Mouse (Mus musculus) left cerebral cortex, adult 9 months (tissue): ENCODE data around the gene Negr1.
"Not testable (repeated sequence)": the region's sequence is repeated elsewhere in the genome, so short reads cannot be mapped to it uniquely, and the experiment has no call there.

Source experiments
- DNase-seq, 2 experiments: peaks; one replicate each; pipeline ENCODE4 v3.0.0; 2022; ENCODE audit warnings: low spot score in 2 of 2

The Negr1 gene

DNA sequence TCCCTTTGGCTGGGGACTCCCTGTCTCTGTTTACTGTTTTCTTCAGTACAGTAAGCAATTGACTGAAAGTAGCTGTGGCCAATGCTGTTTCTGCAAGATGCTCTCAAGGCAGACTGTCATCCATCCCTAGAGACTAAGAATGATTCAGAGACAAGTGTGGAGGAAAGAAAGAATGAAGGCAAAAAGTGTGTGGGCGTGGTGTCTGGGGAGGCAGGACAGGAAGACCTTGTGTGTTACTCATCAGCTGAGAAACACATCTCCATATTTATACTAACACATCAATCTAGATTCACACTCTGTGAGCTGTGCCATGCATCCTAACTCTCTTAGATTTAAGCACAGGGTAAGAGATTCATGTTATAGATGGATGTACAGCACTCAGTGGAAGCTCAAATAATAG is 431.2 kb downstream of the Negr1 start:
- DNase-seq: peak in 1 of 2 experiments; percentile 20

DNA sequence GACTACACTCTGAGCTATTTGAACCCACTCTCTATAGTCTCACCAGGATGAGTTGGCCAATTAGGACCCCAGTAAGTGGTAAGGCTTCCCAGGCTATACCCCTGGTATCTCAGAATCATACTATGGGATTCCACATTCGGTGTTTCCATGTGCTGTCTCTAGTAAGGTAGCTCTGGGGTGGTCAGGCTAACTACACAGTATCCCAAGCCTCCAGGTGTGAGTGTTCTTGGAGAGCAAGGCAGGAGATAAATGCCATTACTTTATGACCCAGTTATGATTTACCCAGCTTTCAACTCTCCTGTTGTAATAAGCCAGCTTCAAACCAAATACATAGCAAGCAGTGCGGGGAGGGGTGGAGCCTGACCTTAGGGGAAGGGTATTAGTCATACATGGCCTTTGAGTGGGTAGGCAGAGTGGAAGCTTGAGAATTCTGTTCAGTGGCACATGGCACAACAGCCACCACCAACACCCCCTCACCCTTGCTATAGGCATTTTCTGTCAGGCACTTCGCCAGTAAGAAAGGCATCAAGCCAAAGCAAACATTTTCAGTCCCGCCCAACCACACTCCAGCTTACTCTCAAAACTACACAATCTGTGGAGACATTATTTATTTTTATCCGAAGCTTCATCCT is 437.7 kb downstream of the Negr1 start:
- DNase-seq: peak in 1 of 2 experiments; percentile 57

DNA sequence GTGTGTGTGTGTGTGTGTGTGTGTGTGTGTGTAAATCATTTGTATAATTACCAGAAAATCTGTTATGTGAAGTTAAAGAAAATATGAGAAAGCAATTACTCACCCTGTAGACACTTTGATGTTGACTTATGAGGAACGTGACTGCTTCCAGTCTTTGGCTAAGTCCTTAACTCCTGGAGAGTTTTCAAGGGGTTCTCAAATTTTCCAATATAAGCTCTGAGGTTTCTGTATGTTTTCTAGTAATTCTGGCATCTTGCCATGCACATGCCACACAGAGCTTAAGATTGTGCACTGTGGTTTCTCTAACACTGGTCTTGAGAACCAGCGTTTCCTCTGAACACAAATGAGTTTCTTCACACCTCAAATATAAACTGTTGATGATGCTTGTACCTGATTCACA is 460.0 kb downstream of the Negr1 start:
- no peak for DNase-seq

DNA sequence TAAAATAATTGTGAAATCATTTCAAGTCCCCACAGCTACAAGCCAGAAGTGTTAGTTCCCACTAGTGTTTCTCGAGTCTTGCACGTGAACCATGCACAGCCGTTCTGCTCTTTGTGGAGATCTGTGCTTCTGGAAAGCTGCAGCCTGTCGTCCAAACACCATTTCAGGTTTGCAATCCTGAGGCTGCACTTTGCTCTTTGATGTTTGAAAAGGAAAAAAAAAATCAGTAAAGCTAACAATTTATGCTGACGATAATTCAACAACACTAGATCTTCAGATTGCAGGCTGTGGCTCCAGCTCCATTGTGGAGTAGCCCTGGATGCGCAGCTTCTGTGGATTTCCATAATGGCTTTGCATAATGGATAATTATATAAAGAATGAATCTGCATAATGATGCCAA is 463.0 kb downstream of the Negr1 start:
- no peak for DNase-seq

DNA sequence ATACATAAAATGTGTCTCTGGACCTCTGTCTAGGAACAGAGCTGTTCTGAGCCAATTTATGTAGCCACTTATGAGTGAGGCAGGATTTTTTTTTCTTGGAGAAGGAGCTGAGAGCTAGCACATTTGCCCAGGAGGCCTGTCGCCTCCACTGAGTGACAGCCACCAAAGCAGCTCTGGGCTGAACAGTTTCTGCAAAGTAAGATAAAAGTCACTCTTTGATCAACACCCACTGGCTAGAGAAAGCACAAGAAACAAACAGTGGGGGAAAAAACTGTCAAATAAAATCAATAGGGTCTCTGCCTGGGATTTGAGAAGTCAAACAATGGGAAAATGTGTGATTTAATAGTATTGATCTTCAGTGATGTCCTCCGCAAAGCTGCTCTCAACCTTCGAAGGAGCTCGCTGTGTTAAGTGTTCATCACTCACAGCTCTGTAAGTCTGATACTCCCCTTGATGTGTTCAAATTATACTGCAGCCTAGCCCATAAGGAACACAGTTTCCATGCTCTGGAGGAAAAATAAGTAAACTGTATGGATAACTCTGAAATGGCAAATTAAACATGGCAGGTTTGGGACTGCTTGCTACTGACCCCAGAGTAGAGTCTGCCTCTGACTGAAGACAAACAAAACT is 470.0 kb downstream of the Negr1 start:
- DNase-seq: no peak

DNA sequence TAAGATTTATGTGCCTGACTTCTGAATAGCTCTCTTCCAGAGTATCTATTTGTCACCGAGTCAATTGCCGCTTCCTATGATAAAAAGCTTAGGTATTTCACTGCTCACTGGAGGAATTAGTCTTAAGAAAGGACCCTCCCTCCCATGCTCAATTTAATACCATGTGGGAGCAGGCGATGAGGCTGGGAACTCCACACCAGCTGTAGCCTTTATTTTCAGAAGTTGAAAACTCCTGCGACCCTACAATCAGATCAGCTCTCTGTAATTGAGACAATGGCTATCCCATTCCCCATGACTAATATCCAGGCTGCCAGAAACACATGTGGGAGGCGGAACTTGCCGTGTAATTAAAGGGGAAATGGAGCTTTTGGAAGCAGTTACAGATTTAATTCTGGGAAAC is 474.4 kb downstream of the Negr1 start:
- DNase-seq: peak in 1 of 2 experiments; percentile 27

DNA sequence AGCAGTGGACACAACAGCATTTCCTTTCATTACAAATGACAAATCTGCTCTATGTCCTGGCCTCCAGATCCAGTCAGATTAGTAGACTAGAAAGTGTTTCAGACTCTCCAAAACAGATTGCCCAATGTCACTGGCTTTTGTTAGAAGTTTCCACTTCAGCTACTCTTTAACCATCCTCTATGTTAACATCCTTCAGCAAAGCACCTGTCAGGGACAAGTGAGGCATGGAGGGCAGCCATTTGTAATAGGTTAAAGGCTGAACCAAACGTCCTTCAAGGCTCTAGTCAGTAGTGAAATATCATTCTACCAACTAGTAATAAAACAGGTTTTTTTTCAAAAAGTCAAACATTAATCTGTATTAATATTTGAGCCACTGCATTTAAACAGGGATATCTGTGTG is 475.0 kb downstream of the Negr1 start:
- no peak for DNase-seq

DNA sequence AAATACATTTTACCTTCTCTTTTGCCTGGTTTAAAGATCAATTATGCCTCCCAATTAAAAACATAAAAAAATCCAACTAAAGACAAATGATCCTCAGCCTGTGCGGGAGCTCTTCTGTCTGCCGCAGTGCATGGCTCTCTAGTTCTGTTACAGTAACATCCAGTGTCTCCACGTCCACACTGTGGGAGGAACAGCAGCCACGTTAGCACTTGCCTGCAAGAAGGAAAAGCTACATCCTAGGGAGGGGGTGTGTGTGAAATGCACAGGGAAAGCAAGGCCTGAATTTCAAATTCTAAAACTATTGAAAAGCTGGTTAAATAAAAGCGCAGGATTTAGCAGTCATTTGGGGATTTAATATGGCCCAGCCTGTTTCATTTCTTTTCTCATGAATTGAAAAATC is 479.0 kb downstream of the Negr1 start:
- DNase-seq: peak; percentile 23 to 54

DNA sequence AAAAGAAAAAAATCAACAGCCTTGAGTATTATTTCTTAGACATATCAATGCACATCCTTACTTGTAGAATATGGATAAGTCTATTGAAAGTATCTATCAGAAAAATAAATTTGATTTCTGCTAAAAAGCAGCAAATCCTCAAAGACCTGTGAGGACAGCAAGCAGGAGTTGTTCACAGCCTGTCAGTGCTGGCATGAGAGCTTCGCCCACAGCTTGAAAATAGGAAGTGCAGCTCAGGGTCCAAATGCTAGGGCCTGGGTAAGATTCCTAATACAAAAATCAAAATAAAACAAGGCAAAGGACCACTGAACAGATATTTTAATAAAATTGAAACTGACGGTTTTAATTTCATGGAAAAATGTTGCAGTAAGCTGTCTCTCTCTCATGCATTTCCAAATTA is 483.0 kb downstream of the Negr1 start:
- DNase-seq: no peak

DNA sequence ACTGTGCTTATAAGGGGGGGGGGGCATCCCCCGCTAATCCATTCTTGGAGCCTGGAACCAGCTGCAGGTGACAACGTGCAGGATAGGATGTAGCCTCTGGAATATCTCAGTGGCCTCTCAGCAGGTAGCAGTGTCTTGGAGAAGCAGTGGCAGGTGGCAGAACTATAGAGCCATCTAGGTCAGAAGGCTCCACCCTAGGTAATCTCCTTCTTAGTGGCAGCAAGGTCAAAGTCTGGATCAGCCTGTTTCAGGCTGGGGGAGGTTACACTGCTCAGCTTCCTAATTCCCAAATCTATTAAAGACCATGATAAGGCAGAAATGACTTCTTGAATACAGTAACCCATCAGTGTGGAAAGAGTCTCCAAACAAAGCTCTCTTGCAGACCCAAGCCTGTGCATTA is 502.8 kb downstream of the Negr1 start:
- not testable (repeated sequence) for DNase-seq

DNA sequence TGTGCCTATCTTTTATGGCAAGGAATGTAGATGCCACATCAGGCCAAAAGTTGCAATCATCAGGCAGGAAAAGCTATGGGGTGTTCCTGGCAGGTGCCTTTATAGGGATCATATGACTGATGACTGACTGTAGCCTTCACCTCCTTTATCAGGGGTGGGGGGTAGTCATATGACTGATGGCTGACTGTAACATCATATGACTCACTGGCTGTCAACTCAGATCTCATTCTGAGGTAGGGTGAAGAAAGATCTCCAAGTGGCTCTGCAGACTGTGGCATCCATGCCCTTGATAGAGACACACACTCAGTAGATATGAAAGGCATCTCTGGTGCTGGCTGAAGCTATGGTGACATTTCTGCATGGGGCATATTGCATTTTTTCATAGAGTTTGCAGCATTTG is 504.7 kb downstream of the Negr1 start:
- no peak for DNase-seq

DNA sequence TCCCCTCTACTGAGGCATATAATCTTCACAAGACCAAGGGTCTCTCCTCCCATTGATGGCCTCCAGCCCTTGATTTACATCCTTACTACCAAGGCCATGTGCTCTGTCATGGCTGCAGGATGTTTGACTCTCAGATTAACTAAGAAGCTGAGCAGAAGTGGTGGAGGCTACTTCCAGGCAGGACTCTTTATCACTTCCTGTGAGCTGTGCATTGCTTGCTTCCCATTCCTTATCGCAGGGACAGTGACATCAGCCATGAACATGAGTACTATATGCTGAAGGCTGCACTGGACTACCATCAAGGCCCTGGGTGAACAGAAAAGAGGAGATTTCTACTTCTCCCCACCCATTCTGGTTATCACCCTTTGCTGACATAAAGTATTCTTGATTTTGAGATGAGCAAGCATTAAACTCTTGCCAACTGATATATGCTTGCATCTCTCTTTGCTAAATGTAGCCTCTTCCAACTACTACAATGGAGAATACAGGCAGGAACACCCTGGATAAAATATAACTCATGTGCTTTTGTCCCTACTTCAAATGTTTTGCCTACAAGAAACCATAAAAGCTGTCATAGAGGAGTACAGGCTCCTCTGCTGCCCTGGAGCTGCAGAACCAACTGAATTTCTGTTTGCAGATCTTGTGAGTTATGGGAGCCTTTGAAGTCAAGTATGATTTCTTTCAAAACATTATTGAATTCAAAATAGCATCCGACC is 517.8 kb downstream of the Negr1 start:
- no peak for DNase-seq

DNA sequence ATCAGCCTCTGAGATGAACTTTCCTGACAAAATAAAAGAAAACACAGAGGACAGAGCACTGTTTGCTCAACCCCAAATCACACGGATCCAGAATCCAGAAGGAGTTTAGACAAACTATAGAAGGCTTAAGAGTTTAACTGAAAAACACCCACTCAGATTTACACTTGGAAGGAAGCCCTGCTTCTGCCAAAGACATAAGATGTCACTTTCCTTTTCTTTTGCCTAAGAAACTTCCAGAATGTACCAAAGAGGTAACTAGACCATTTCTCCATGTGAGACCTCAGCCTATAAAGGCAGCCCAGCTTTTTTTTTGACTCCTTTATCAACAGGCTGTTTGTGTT is 518.3 kb downstream of the Negr1 start:
- DNase-seq: no peak

DNA sequence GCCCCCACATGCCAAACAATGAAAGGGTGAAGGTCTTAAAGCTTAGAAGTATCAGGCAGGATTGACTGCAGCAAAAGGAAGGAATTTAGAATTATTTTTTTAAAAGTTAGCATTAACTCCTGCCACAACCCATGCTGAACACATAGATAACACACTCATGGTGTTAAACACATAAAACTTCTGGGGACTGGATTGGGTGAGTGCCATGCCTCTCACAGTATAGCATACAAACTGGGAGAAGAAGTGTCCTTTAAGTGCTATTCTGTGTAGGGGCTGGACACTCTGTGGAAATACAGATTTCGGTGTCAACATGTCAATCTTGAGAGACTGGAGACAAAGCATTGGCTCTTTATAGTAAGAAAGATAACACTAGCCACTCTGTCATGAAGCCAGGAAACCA is 519.0 kb downstream of the Negr1 start:
- no peak for DNase-seq

DNA sequence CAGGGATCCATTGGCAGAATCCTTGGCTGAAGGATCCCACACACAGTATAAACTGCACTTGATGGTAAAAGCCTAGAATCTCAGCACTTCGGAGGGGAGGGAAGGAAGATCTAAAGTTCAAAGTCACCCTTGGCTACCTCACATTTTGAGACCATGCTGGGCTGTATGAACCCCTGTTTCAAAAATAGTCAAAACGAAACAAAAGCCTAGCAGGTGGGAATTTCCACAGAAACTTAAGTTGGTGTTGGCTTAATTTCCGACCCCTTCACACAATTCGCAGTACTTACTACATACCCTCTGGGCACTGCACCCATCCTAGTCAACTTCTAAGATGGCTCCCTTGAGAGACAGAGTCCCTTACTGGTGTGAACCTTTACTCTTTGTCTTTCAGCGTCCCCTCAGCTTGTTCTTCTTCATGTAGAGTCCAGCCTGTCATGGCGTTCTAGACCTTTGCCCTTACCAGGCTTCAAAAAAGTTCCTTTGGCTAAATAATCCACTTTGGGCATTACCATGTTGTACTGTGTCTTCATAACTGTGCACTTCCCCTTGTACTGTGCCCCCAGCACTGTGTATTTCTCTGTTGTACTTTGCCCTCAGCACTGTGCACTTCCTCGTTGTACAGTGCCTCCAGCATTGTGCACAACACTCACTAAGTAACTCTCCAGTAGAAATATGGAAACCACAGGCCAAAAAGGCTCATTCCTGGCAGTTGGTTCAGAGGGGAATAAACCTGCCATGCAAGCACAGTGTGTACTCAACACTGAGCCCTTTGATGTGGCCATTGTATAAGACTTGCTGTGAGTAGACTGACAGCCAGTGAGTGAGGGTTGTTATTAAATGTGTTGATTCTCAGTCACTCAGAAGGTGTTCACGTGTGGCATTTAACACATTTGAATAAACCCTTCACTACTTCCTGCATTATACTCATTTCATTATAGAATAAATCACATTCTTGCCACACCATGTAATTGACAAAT is 521.5 kb downstream of the Negr1 start:
- no peak for DNase-seq

DNA sequence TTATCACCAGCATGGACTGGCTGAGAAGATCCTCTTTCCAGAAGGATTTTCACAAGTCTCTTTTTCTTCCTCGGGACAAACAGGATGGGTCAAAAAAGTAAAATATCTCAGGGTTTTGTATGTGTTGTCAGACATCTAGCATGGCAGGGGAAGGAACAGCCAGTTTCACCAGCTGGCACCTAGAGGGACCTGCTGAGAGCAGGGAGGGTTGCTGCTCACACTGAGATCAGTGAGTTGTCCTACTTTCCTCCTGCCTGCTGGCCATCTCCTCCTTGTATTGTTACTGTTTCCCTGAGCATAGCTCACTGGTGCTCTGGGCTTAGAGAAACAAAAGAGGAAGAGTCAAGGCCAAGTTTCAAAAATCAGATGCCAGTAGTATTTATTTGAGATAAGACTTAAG is 523.6 kb downstream of the Negr1 start:
- no peak for DNase-seq

DNA sequence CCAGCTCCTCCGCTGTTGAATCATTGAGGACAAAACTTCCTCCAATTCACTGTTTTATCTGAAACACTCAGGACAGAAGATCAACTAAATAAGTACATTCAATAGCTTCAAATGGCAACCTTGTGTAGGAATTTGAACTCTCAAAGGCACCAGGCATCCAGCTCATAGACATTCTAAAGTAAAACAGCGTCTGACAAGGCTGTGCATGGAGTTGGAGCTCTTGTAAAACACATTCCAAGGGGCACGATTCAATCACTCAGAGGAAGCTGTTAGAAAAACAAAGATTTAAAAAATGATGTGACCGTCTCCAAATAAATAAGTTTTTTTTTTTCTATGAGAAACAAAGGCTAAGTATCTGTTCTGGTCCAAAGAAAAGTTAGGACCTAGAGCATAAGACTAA is 528.5 kb downstream of the Negr1 start:
- DNase-seq: no peak

DNA sequence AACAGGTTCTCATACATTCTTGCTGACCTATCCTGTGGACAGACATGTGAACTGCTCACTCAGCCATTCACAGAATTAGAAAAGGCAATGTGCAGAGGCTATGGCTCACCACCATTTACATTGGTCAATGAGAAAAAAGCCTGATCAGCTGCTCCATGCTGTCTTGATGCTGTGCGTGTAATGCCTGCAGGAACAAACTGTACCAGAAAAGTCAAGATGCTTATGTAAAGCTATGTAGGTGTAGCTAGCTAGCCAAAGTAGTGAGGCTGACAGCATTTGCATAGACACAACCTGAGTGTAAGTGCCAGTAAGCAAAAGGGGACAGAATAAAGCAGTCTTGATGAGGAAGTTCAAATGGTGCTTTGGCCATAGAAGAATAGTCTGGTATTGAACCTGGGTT is 534.7 kb downstream of the Negr1 start:
- no peak for DNase-seq

DNA sequence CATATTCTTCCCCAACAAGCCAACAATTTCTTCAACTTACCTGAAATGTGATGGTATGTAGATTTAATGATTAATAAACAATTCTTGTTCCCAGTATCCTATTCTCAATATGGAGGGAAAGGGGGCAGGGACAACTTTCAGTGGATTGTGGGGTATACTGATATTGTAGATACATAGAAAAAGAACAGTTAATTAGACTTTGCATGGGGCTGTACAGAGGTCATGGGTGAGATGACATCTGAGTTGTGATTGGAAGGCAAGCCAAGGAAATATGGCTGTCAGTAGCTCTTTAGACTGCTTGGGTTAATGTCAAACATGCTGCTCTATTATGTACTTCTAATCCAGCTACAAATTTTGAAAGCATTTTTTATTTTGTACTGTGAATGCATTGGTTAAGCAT is 535.9 kb downstream of the Negr1 start:
- DNase-seq: no peak

DNA sequence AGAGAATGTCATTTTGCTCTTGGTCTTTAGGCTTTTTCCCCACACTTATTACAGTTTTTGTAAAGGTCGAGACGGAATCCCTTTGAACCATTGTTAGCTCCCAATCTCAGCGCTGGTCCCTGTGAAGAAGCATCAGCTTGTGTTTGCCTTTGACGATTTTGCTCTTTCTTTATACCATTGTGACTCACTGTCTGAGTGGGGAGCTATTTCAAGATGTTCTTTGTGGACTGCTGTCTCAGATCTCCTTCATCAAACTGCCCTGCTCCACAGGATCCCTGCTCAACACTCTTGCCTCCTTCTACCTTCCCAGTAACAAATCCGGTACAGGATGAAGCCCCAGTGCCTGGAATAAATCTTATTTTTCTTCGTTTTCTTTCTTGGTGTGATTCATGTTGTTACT is 536.8 kb downstream of the Negr1 start:
- no peak for DNase-seq

DNA sequence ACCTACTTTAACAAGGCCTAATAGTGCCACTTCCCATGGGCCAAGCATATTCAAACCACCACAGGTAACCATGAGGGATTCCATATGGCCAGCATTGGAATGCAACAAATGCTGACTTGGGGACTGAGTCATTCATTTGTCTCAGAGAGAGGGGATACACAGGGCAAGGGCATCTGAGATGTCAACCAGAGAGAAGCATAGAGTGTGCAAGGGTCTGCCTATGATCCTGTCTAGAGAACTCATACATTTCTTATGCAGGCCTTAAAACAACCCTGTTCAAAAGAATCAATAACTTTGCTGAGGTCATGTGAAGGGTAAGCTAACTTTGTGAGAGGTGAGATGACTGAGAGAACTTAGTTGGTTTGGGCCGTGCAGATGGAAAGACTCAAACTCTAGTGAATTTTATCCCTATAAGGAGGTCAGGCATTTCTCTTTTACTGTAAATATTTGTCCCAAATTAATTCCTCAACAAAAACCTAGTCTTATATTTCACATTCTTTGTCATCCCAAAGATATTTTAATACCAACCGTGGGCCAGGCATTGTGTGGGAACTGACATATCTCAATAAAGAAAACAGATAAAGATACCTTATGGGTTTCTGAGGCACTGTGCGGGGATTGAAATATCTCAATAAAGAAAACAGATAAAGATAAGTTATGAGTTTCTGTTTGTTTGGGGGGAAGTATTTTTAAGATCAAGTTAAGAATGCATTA is 543.4 kb downstream of the Negr1 start:
- no peak for DNase-seq
